Mouse (Mus musculus) layer of hippocampus, adult 8-10 months (tissue): ENCODE measurements around the gene Tubgcp4. TPM values are rescaled to one million over a fixed set of nuclear protein-coding genes. Genes with fewer than 3 reads are reported as not detected.
"Not testable (repeated sequence)": the region's sequence is repeated elsewhere in the genome, so short reads cannot be mapped to it uniquely, and the experiment has no call there.

Source experiments
- DNase-seq, 2 experiments: peaks; one replicate each; pipeline ENCODE4 v3.0.0; 2022; ENCODE audit warnings: low spot score in 2 of 2
- total RNA-seq, 4 experiments: library from RNA; stranded (reverse); gene quantifications; 2 replicates each; pipeline ENCODE4 v1.2.4; 2022

The Tubgcp4 gene
- 10 to 100 TPM; 32.3 to 47.9 (median 41.5) TPM for total RNA-seq

DNA sequence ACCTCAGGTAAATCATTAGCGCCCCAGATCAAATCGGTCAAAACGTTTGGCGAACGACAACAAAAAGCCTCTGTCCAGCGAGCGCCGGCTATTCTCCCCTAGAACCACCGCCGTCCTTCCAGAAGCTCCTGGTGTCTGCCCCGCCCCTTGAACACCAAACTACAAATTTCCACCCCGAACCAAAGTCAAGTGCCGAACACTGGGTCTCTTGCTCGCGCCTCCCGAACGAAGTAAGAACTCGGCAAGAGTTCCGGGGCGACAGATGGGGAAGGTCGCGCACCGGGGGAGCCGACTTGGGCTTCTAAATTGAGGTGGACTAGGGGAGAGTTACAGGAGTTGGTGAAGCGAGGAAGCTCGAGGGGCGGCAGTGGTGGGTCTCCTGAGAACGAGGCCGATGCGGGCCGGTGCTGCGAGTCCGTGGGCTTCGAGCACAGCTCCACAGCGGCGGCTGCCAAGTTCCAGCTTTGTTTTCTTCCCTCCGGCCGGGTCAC lies at the start of gene Tubgcp4:
Tubgcp4 (plus strand) TSS at position 174 of the 491 bp plus-strand sequence.
- no peak for DNase-seq

DNA sequence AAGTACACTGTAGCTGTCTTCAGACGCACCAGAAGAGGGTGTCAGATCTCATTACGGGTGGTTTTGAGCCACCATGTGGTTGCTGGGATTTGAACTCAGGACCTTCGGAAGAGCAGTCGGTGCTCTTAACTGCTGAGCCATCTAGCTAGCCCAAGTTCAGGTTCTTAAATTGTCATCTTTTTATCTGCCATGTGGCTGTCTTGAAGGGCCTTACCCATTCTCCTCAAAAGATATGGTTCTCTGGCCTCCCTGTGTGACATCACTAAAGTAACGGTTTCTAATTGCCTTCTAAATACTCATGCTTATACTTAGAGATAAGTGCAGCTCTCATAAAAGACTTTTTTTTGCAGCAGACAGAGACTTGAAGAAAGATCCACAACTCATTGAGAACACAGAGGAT lies 44.2 kb upstream of the Tubgcp4 start:
- DNase-seq, result not testable (repeated sequence)

DNA sequence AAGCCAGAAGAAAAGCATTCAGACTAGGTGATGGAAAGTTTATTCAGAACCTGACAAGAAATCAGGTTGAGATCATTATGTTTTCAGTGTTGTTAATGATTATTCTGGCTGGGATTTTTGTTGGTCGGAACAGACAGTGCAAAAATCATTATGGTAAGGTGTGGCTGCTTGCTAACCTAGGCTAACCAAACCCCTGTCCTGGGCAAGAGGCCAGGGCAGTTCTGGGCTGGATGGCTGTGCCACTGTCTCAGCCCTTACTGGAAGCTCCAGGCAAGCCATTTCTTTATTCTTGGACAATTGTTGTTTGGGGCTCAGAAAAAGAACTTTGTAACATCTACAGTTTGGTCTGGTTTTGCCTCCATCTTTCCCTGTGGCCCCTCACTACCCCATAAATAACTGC lies 42.9 kb upstream of the Tubgcp4 start:
- DNase-seq, result no peak

DNA sequence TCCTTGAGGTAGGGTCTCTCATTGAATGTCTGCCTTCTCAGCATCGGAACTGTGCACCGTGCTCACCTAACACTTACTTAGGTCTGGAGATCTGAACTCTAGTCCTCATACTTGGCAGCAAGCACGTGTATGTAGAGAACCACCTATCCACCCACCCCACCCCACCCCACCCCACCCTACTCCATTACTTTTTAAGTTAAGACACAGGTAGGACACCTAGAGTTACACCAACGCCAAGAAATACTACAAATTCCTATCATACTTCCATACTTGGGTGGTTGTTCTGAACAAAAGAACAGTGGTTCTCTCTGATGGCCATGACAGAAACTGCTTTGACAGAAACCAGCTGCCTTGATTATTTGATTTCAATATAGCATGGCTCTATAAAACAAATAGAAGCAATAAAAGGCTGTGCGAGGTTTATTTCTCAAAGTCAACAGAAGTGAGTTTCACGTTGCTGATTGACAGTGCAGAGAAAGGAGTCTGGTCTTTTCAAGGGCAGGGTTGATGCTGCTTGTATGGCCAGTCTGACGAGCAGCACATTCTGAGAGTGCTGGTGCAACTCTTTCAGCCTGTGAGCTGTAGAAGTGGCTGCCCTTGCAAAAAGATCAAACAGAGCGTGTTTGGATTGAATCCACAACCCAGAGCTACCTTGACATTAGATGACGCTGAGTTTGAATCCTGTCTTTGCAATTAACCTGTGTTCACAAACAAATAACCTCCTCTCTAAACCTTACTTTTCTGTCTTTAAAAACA lies 41.4 kb upstream of the Tubgcp4 start:
- no peak for DNase-seq

DNA sequence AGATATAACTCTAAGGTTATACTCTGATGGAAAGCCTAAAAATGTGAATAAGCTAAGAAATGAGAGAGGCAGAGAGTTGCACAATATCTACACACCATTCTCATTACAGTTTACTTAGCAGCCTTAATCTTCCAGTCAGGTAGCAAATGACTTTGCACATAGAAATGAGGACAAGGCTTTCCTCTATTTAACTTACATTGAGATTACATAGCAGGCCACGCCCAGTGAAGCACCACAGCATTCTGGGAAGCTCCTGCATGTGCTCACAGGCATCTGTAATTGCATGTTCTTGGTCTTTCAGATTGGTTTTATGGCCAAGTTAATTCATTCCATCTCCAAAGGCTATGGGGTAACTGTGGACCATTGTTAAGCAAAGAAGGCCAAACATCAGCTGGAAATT lies 37.6 kb upstream of the Tubgcp4 start:
- DNase-seq, result no peak

DNA sequence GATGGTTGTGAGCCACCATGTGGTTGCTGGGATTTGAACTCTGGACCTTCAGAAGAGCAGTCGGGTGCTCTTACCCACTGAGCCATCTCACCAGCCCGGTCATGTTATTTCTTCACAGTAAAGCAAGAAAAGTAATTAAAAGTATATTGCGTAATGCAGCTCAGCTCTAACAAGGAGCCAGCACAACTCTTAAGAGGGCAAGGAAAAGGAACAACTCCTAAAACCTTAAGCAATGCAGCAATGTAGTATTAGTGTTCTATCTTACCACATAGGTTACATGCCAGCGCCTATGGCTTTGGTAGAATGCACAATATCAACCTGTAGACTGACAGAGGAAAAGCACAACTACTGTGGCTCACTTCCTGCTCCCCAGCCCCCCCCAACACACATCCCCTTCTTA lies 33.1 kb upstream of the Tubgcp4 start:
- DNase-seq, result no peak

DNA sequence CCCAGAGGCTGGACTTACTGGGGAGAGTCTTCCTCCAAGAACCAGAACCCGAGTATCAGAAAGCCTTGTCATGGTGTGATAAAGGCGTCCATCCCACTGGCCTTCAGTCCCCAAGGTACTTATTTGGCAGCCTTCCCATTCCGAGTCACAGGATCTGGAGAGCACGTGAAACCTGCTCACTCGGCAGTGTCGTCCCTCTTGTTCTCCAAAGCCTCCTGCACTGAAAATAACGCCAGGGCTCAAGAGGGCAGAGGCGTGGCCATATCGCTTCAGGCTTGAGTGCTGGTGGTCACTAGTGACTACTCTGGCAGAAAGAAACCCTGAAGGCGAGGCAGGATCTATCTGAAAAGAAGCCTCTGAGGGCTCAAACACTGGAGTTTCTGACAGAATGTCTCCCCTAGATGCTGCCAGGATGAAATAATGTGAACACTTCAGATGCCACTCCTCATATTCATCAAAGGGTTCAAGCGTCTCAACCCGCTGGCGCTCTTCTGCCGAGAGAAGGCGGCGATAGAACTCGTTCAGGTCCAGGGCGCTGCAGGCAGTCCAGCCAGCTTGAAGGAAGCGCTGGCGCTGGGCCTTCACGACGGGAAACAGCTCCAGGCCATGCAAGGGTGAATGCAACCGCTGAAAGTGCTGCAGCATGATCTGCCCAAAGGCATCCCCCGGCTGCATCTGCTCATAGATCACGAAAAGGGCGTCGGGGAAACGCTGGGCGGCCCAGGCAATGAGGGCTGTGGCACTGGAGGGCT lies 31.0 kb upstream of the Tubgcp4 start:
- peak in 1 of 2 experiments; percentile 21 for DNase-seq

DNA sequence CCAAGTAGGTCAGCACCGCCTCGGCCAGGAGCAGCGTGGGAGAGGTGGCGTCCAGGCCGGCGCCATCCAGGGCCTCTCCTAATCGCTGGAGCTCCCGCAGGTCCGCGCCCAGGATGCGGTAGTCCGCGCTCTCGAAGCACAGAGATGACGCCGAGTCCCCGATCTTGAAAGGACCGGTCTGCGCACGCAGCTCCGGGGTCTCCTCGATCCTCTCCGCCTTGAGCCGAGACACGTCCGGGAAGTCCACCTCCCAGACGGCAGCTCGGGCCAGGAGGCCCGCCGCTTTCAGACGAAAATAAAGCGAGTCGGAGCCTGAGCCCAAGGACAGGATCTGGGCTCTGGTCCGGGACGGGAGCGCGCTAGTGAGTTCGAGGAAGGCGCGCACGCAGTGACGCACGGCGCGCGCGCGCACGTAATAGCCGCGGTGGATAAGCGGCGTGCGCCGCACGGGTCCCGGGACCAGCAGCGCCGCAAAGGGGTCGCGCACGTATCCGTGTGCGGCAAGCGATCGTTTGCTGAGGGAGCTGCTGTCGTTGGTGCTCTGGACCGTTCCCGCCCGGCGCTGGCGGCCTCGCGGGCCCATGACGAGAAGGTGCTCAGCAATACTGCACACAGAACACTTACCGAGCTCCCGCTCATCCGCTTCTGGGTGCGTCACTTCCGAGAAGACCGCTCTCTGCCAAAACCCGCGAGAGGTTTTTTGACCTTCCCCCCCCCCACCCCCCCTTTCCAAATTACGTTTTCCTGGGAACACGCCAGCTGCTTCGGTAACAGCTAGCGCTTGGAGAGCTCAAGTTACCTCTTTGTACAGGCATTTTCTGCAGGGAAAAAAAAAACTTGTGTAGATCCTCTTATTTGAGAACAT lies 30.2 kb upstream of the Tubgcp4 start, which contains the start of the genes Adal and Lcmt2:
Adal (plus strand) TSS at position 411 of the 865 bp plus-strand sequence.
Lcmt2 (minus strand) TSS at position 636 of the 865 bp plus-strand sequence.
- peak; percentile 85 to 92 for DNase-seq

DNA sequence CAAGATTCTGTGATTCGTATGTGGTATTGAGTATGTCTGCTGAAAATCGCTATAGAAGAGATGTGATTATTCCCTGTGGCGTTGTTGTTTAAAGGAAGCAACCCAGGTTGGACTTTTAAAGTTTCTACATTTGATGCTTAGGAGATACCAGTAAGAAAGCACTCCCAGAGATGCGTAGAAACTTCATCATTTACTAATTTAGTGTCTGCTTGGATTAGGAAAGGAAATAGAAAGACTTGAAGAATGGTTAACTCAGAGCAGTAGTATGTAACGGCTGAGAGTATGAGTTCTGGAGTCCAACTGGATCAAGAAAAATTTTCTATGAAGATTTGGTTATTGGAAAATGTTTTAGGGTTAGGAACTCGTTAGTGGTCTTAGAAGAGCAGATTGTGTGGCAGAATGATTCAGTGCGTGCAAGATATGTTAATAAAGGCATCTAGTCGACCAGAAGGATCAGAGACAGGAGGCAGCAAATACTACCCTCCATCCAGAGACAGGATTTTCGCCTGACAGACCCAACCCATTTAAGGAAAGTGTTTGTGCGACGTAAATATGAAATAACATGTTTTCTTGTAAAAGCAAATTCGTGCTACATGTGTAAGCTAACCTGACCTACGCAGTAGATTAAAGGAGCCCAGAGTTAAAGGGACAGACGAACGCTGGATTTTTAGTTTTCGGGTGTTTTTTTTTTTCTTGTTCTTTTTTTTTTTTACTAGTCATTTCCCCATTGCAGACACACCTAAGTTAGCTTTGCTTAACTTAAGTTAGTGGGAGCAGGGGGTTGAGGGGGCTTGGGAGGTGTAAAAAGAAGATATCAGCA lies 29.0 kb upstream of the Tubgcp4 start:
- no peak for DNase-seq

DNA sequence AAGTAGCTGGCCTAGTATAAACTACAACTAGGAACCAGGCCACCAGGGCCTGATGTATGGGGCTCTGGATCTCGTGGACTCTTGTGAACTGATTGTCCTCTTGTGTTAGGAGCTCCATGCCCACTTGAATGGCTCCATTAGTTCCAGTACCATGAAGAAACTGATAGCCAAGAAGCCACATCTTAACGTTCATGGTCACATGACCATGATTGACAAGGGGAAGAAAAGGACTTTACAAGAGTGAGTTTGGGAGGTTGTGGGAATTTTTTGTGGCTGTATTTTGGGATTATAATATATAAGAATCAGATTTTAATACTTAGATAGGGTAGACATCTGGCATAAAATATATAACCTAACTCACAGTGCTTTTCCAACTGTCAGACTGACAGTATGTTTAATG lies 28.0 kb upstream of the Tubgcp4 start:
- DNase-seq, result no peak

DNA sequence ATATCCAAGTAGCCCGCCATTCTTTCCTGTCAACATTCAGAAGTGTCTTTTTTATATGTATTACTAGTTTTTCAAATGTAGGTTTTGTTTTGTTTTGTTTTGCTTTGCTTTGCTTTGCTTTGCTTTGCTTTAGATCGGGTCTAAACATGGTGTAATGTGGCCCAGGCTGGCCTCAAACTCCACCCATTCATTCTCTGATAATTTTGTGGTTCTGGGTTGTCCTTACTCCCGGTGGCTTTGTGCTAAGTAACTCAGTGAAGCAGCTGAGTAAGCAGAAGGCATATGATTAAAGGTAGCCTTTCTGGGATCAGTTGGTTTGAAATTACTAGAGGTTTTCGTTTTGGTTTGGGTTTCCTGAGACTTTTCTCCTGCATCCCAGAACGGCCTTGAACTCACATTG lies 20.8 kb upstream of the Tubgcp4 start:
- DNase-seq, result no peak

DNA sequence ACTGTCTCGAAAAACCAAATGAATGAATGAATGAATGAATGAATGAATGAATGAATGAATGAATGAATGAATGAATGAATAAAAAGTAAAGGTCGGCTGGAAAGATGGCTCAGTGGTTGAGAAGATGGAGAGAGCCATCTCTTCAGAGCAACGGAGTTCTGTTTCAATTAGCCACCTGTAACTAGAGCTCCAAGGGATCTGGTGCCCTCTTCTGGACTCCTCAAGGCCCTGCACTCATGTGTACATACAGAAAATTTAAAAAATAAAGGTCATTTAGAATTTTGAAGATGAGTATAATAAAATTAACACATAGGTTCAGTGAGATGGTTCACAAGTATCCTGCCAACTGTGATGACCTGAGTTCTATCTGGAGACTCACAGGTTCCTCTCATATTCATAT lies 17.4 kb upstream of the Tubgcp4 start:
- no peak for DNase-seq

DNA sequence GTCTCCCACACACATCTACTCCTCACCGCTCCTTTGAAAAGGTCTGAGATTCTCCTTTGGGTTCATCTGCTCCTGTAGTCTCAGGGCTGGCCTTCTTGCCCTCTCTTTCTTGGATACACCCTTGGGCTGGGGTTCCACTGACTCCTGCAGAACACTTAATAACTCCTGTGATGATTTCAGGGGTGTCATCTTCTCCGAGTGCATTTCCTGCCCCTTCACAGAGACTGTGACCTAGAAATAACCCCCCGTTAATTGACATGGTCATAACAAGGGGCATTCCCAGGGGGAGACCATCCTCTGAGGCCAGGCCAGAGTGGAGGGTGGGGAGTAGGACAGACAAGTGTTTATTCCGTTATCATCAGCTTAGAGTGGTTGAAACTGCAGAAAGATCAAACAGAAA lies 1.3 kb upstream of the Tubgcp4 start:
- DNase-seq, result no peak

DNA sequence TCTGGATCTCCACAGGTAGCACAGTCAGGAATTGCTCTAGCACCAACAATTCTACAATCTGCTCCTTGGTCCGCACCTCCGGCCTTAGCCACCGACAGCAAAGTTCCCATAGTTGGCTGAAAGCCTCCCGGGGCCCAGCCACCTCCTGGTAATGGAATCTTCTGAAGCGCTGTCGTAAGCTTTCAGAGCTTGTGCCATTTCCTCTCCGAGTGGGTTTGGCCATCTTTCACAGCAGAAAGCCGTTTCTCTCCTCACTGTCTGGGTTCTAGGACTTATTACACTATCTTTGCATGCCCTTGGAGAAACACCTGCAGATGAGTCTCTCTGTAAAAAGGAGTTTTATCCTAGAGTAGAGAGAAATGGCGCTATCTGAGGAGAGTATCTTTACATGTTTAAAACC lies 552 bp upstream of the Tubgcp4 start:
- DNase-seq, result no peak

DNA sequence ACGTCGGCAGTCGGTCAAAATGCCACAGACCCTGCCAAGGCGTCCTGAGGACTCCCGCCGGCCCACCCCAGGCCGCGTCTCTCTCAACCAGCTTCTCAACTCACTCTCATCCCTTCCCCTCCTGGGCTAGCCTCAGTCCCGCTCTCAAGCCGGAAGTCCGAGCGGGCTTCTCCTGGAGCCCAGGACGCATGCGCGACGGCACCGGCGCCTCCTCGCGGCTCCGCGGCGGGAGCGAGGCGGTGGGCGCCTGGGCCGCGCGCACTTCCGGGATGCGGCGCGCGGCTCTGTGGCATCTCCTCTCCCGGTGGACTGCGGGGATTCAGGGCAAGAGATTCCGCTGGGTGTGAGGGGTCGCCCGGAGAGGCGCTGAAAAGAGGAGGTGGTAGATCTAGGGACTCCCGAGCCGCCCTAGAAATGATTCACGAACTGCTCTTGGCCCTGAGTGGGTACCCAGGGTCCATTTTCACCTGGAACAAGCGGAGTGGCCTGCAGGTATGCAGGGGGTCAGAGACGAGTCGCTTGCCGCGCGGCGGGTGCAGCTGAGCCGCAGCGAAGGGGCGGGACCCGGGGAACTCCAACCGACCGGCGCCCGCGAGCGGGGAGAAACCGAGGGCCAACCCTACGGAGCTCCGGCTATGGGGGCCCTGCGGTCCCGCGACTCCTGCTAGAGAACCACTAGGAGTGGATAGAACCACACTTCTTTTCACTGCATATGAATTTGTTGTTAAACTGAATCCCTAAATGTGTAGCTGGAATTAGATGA lies 707 bp downstream of the Tubgcp4 start, which contains the start of gene Zscan29:
Zscan29 (minus strand) TSS at position 146 of the 763 bp plus-strand sequence.
- peak; percentile 57 to 76 for DNase-seq

DNA sequence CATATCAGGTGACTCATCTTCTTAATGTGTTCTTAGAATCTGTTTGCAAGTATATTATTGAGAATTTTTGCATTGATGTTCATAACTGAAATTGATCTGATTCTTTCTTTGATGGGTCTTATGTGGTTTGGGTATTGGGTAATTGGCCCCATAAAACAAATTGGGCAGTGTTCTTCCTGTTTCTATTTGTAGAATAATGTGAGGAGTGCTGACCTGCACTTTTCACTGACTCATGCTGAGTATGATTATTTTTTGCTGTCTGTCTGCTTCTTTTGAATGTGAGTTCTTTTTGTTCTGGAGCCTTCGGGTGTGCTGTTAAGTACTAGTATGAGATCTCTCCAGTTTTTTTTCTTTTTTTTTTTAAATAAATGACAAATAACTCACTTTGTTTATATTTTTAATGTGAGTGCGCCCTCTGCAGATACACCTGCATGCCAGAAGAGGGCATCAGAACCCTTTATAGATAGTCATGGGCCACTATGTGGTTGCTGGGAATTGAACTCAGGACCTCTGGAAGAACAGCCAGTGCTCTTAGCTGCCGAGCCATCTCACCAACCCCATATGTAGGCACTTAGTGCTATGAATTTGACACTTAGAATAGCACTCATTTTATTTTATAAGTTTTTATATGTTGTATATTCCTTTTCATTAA lies 8.5 kb downstream of the Tubgcp4 start:
- no peak for DNase-seq

DNA sequence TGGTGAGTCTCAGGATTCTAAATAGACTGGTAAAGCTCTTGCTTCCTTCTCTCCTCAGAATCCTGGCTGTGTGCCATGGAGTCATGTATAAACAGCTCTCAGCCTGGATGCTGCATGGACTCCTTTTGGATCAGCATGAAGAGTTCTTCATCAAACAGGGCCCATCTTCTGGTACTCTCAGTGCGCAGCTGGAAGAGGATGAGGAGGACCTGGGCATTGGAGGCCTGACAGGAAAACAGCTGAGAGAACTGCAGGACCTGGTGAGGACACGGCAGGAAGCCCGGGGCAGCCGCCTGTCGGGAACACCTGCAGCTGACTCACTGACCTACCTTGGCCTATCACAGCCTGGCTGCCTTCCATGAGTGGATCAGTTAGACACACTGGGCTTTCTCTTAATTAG lies 13.0 kb downstream of the Tubgcp4 start:
- no peak for DNase-seq

DNA sequence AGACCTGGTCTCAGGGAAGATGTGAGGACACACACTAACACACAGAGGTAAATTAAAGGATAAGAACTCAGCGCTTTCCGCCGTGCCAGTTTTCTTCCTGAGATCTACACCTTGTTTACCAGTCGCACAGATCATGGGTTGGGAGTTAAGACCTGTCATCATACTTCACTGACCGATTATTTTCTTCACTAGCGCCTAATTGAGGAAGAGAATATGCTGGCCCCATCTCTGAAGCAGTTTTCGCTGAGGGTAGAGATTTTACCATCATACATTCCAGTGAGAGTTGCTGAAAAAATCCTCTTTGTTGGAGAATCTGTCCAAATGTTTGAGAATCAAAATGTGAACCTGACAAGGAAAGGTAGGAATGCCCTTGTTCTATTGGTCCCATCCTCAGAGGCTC lies 13.7 kb downstream of the Tubgcp4 start:
- no peak for DNase-seq

DNA sequence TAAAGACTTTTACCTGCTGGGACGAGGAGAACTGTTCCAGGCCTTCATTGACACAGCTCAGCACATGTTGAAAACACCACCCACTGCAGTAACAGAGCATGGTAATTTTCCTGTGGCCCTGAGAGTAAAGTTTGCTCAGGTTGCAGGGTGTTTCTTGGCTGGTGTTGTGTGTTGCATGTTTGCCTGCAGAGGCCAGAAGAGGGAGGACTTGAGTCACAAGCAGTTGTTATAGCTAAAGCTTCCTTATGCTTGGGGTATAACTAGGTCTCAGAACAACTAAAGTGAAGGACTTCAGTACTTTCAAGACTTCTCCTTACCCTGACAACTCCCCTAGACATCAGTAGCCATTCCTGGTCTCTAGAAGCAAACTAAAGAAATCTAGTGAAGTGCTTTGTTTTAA lies 18.1 kb downstream of the Tubgcp4 start:
- DNase-seq, result no peak
